Mouse (Mus musculus) olfactory bulb, adult 2 months (tissue): Measurements from ENCODE around the gene Noto. TPM values are rescaled to one million over a fixed set of nuclear protein-coding genes. Genes with fewer than 3 reads are reported as not detected.

ENCODE experiments used
- H3K27ac ChIP-seq: fragments of 200-500 bp; 2 replicates; pipeline ENCODE4 v1.5.1; 2012; ENCODE audit warnings: low read depth, low read length; ENCODE audit not compliant: insufficient read depth
- H3K4me1 ChIP-seq: fragments of 200-500 bp; 2 replicates; pipeline ENCODE4 v1.6.1; 2012; ENCODE audit warnings: low read length; ENCODE audit not compliant: control insufficient read depth, insufficient read depth
- H3K4me3 ChIP-seq: fragments of 200-500 bp; 2 replicates; pipeline ENCODE4 v1.5.1; 2012; ENCODE audit warnings: mild to moderate bottlenecking, low read depth, low read length, moderate library complexity; ENCODE audit not compliant: insufficient read depth
- CTCF ChIP-seq: fragments of 200-500 bp; IDR thresholded peaks from 2 replicates; pipeline ENCODE4 v1.5.1; 2012; ENCODE audit warnings: low read depth, mild to moderate bottlenecking, low read length, moderate library complexity; ENCODE audit not compliant: insufficient read depth
- POLR2A ChIP-seq: fragments of 200-500 bp; IDR thresholded peaks from 2 replicates; pipeline ENCODE4 v1.6.1; 2012; ENCODE audit warnings: mild to moderate bottlenecking, low read depth, low read length, moderate library complexity; ENCODE audit not compliant: insufficient read depth
- WGBS: fragments of 180-500 bp; shearing (Covaris S2); methylation state at CpG from one replicate; pipeline ENCODE4 v1.1.7; 2018; 5-methylcytosine and 5-hydroxymethylcytosine counted together
- polyA plus RNA-seq: library from polyadenylated mRNA; stranded (reverse); fragments of >200 nt; gene quantifications from 2 replicates; pipeline ENCODE4 v1.2.4, GENCODE M21; 2012; ENCODE audit warnings: low replicate concordance; ENCODE audit not compliant: missing spikeins, insufficient read depth, insufficient read length

Noto gene
- polyA plus RNA-seq, result not detected in 2 replicates

- Histone ChIP-seq H3K4me3 (no peak within 1 kb of the TSS), H3K27ac (no peak within 1 kb of the TSS), H3K4me1 (no peaks in the 10 kb centered on the region; the same call in 1 of the 2 replicates)
- TF ChIP-seq POLR2A, result no peak
- no peak for TF ChIP-seq CTCF
- 28% methylated on average over 28 of the region's 28 CpGs for WGBS
Measured at GRCm38 (mm10) chr6:85423836-85424379, at the start of gene Noto. Noto (plus strand) TSS chr6:85423886.

GRCm38 (mm10) chr6:85373951-85374733 is 49.5 kb upstream of the Noto start, which contains the start of gene Rab11fip5:
Rab11fip5 (minus strand) TSS chr6:85374634.
- no peak for TF ChIP-seq POLR2A
- TF ChIP-seq CTCF, result no peak
- 2% methylated on average over 80 of the region's 80 CpGs for WGBS
- peak within 1 kb of the TSS; percentile 73 for H3K4me3 ChIP-seq
- peaks cover 30% of the 10 kb centered on the region for H3K4me1 ChIP-seq
- peak within 1 kb of the TSS; percentile 26; the same call in 1 of the 2 replicates for H3K27ac ChIP-seq

- H3K4me3 ChIP-seq, result peak overlapping the region; percentile 73
- peak overlapping the region; percentile 26; the same call in 1 of the 2 replicates for H3K27ac ChIP-seq
- 0% methylated on average over 19 of the region's 19 CpGs for WGBS
- H3K4me1 ChIP-seq, result peaks cover 25% of the 10 kb centered on the region
- no peak for TF ChIP-seq CTCF
- no peak for TF ChIP-seq POLR2A
Measured at GRCm38 (mm10) chr6:85374734-85375114, 49.0 kb upstream of the Noto start.

GRCm38 (mm10) chr6:85377066-85377734 is 46.5 kb upstream of the Noto start:
- H3K4me1 ChIP-seq, result peaks cover 19% of the 10 kb centered on the region
- no peak overlapping the region for H3K27ac ChIP-seq
- no peak overlapping the region for H3K4me3 ChIP-seq
- WGBS, result 84% methylated on average over 4 of the region's 4 CpGs
- TF ChIP-seq POLR2A, result no peak
- TF ChIP-seq CTCF, result no peak

GRCm38 (mm10) chr6:85377876-85378275 is 45.8 kb upstream of the Noto start:
- peaks cover 13% of the 10 kb centered on the region for H3K4me1 ChIP-seq
- TF ChIP-seq CTCF, result no peak
- no peak for TF ChIP-seq POLR2A
- no peak overlapping the region for H3K4me3 ChIP-seq
- H3K27ac ChIP-seq, result no peak overlapping the region
- 84% methylated on average over 5 of the region's 5 CpGs for WGBS

GRCm38 (mm10) chr6:85378629-85379028 is 45.1 kb upstream of the Noto start:
- Histone ChIP-seq H3K4me3 (no peak overlapping the region), H3K27ac (no peak overlapping the region), H3K4me1 (peaks cover 10% of the 10 kb centered on the region)
- WGBS, result 76% methylated on average over 8 of the region's 8 CpGs
- no peak for TF ChIP-seq CTCF
- TF ChIP-seq POLR2A, result no peak

- TF ChIP-seq CTCF (peak; percentile 54), POLR2A (no peak)
- WGBS, result 32% methylated on average over 10 of the region's 10 CpGs
Measured at GRCm38 (mm10) chr6:85380201-85380900, 43.3 kb upstream of the Noto start.

GRCm38 (mm10) chr6:85380901-85381647 is 42.6 kb upstream of the Noto start:
- 56% methylated on average over 17 of the region's 17 CpGs for WGBS

More at GRCm38 (mm10) chr6:85380201-85380900, 43.3 kb upstream of the Noto start:
- Histone ChIP-seq H3K27ac (no peak overlapping the region), H3K4me3 (no peak overlapping the region), H3K4me1 (peaks cover 3% of the 10 kb centered on the region; the same call in 1 of the 2 replicates)

More at GRCm38 (mm10) chr6:85380901-85381647, 42.6 kb upstream of the Noto start:
- Histone ChIP-seq H3K4me3 (no peak overlapping the region), H3K4me1 (peaks cover 3% of the 10 kb centered on the region; the same call in 1 of the 2 replicates), H3K27ac (no peak overlapping the region)
- TF ChIP-seq POLR2A (no peak), CTCF (peak; percentile 1; the same call in 1 of the 2 replicates)
